Mouse (Mus musculus) hindbrain, embryonic 16.5 days (tissue): ENCODE results near the gene Ppil4. TPM values are rescaled to one million over a fixed set of nuclear protein-coding genes. Genes with fewer than 3 reads are reported as not detected.

Experiments used
- microRNA-seq: library from miRNA; unstranded; fragments of <30 nt; microRNA quantifications from one replicate; pipeline ENCODE4, GENCODE M21; 2017
- polyA plus RNA-seq: library from polyadenylated mRNA; unstranded; fragments of >200 nt; fragmentation: Nextera tagmentation; extraction: Ambion mirVana; gene quantifications from 2 replicates; pipeline ENCODE4 v1.2.1, GENCODE M21; 2015

Gene Ppil4
- polyA plus RNA-seq, 1 experiment from 2014 or later: 42.8 TPM

Small RNA genes lying within 50 kb of the gene (microRNA-seq; reads per million reads assigned to microRNA genes)
- gene Mir5104: 1.2 reads per million

Other genes starting within 250 kb of the Ppil4 start
- 41.3 TPM in 2 replicates for gene Lrp11, start 203.1 kb upstream of the Ppil4 start, polyA plus RNA-seq
- gene Nup43, start 125.4 kb upstream of the Ppil4 start, polyA plus RNA-seq: 30.3 and 30.5 TPM in 2 replicates
- gene Pcmt1, start 111.8 kb upstream of the Ppil4 start, polyA plus RNA-seq: 189 and 209 TPM in 2 replicates
- 7.6 and 9.2 TPM in 2 replicates for gene Lats1, start 111.7 kb upstream of the Ppil4 start, polyA plus RNA-seq
- gene Katna1, start 66.9 kb upstream of the Ppil4 start, polyA plus RNA-seq: 26.2 and 26.6 TPM in 2 replicates
- 57.2 and 57.5 TPM in 2 replicates for gene Ginm1, start 67 bp upstream of the Ppil4 start, polyA plus RNA-seq
- 0.15 and 0.21 TPM in 2 replicates for gene Zc3h12d, start 39.6 kb downstream of the Ppil4 start, polyA plus RNA-seq
- 12.3 and 12.4 TPM in 2 replicates for gene Tab2, start 163.3 kb downstream of the Ppil4 start, polyA plus RNA-seq